Mouse (Mus musculus) limb, embryonic 14.5 days (tissue): ENCODE data around the gene Dlx1. TPM values are rescaled to one million over a fixed set of nuclear protein-coding genes. Genes with fewer than 3 reads are reported as not detected.

Experiments
- ATAC-seq: fragments of 200-750 bp; cut with Nextera tagmentation; 2 replicates; pipeline ENCODE4 v1.8.0; 2017; ENCODE audit warnings: low read depth, moderate number of reproducible peaks, moderate TSS enrichment; ENCODE audit not compliant: low FRiP score
- DNase-seq: peaks from one replicate; pipeline ENCODE4 v3.0.0-alpha.2; 2015; ENCODE audit warnings: low spot score
- H3K27ac ChIP-seq: fragments of 300-500 bp; sonication (generic); replicated peaks from 2 replicates; pipeline ENCODE4 v1.5.1; 2014; ENCODE audit warnings: low read depth, mild to moderate bottlenecking, low read length, moderate library complexity, mixed read lengths
- H3K27me3 ChIP-seq: fragments of 300-500 bp; sonication (generic); 2 replicates; pipeline ENCODE4 v1.6.1; 2014; ENCODE audit warnings: low read length, mixed read lengths; ENCODE audit not compliant: control insufficient read depth, insufficient read depth
- H3K36me3 ChIP-seq: fragments of 300-500 bp; sonication (generic); 2 replicates; pipeline ENCODE4 v1.6.1; 2014; ENCODE audit warnings: mild to moderate bottlenecking, low read length, moderate library complexity, mixed read lengths; ENCODE audit not compliant: control insufficient read depth, insufficient read depth
- H3K4me1 ChIP-seq: fragments of 300-500 bp; sonication (generic); 2 replicates; pipeline ENCODE4 v1.6.1; 2014; ENCODE audit warnings: antibody characterized with exemption, low read length, mixed read lengths; ENCODE audit not compliant: control insufficient read depth, insufficient read depth
- H3K4me2 ChIP-seq: fragments of 300-500 bp; sonication (generic); replicated peaks from 2 replicates; pipeline ENCODE4 v1.6.1; 2014; ENCODE audit warnings: low read depth, mild to moderate bottlenecking, low read length, moderate library complexity; ENCODE audit not compliant: severe bottlenecking
- H3K4me3 ChIP-seq: fragments of 300-500 bp; sonication (generic); replicated peaks from 2 replicates; pipeline ENCODE4 v1.5.1; 2014; ENCODE audit warnings: low read length
- H3K9ac ChIP-seq: fragments of 300-500 bp; sonication (generic); 2 replicates; pipeline ENCODE4 v1.6.1; 2014; ENCODE audit warnings: mild to moderate bottlenecking, low read depth, low read length, moderate library complexity; ENCODE audit not compliant: severe bottlenecking
- H3K9me3 ChIP-seq: fragments of 300-500 bp; sonication (generic); 2 replicates; pipeline ENCODE4 v1.6.1; 2016; ENCODE audit warnings: low read length; ENCODE audit not compliant: control insufficient read depth
- POLR2A ChIP-seq: fragments of 200-500 bp; IDR thresholded peaks from 2 replicates; pipeline ENCODE4 v1.8.0; 2012; ENCODE audit warnings: inconsistent platforms, mild to moderate bottlenecking, moderate library complexity, borderline replicate concordance; ENCODE audit not compliant: insufficient read depth, insufficient read length; ENCODE audit errors: extremely low read depth
- WGBS: fragments of 180-500 bp; shearing (Covaris S2); extraction: QIAGEN DNeasy Blood & Tissue Kit; methylation state at CpG from one replicate; pipeline ENCODE4 v1.1.7; 2014; 5-methylcytosine and 5-hydroxymethylcytosine counted together
- polyA plus RNA-seq, 2 experiments: library from polyadenylated mRNA; depleted of rRNA in 1 of 2; stranded (reverse) in 1 of 2; unstranded in 1 of 2; fragments of >200 nt; fragmentation: Nextera tagmentation in 1 of 2; extraction: Ambion mirVana in 1 of 2; gene quantifications; 2 replicates each; pipeline versions ENCODE4 v1.2.1 to v1.2.3; 2012 to 2014

Gene Dlx1
- polyA plus RNA-seq, 2 experiments: 4.1 to 4.3 TPM

DNA sequence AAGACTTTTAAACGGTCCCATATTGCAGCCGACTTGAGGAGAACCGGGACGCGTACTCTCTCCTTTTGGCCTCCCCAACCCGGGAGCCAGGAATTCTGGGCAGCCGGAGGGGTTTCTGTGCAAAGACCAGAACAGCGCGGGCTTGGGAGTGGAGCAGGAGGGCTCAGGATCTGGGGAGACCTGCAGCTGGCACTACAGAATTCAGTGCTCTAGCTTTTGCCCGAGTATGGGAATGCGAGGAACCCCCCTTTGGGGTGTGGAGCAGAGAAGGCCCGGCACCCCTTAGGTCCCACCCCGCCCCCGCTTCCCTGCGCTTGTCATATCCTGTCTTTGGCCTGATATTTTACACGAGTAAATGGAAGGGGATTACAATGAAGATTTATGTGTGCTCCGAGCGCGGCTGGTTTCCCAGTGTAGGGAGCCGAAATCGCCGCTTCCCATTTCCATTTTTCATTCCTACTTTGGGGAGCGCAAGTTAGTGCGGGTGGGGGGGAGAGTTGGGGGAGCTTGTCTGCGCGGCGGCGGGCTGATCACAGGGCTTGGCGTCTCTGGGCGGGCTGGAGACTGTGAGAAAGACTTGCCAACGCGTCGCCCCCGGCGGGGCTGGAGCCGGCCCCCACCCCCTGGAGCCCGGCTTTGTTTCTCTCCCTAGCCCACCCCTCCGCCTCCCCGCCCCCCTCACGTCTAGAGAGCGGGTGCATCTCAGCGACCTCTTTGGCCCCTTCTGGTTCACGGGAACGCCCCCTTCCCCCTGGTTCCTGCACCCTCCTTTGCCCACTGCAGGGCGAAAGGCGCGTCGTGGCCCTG is 12.9 kb downstream of the Dlx1 start:
- peak overlapping the region; percentile 21 for H3K4me3 ChIP-seq
- DNase-seq (no peak), ATAC-seq (no peak)
- TF ChIP-seq POLR2A: no peak
- H3K4me2 ChIP-seq: peak overlapping the region; percentile 35
- 0% methylated on average over 34 of the region's 48 CpGs for WGBS
- peaks cover 96% of the 10 kb centered on the region for H3K27me3 ChIP-seq
- no peaks in the 10 kb centered on the region for H3K36me3 ChIP-seq
- H3K9me3 ChIP-seq: no peaks in the 10 kb centered on the region
- H3K27ac ChIP-seq: no peak overlapping the region
- H3K4me1 ChIP-seq: peaks cover 24% of the 10 kb centered on the region
- H3K9ac ChIP-seq: no peak overlapping the region

DNA sequence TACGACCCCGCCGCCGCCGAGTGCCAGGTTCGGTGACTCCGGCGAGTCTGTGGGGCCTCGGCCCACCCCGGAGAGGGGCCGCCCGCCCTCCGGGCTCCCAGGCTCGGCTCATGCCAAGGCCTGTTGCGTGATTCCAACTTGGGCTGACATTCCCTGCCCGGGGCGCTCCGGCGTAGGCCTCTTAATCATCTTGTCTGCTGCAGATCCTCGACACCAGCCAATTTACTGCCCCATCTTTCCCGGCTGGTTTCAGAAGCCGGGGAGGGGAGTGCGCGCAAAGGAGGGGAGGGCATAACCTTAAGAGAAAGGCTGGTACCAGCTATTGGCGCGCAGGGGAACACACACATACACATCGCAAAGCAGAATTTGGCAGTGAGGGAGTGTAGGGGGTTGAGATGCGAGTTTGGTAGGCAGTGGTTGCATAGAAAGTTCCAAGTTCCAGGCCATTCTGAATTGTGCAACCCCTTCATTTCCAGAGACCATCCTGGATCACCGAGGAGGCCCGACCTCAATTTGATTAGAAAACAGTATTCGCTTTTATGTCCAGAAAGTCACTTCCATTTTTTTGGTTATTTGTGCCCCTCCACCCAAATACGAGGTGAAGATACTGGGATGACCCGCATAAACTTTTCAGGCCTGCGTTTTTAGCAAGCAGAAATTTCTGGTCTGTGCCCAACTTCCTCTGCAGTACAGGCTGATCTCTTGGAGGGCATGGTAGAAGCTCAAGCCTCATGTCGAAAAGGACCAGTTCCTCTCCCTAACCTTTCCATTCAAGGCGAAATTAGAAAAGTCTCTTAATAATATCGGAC is 13.7 kb downstream of the Dlx1 start:
- WGBS: 3% methylated on average over 37 of the region's 37 CpGs

DNA sequence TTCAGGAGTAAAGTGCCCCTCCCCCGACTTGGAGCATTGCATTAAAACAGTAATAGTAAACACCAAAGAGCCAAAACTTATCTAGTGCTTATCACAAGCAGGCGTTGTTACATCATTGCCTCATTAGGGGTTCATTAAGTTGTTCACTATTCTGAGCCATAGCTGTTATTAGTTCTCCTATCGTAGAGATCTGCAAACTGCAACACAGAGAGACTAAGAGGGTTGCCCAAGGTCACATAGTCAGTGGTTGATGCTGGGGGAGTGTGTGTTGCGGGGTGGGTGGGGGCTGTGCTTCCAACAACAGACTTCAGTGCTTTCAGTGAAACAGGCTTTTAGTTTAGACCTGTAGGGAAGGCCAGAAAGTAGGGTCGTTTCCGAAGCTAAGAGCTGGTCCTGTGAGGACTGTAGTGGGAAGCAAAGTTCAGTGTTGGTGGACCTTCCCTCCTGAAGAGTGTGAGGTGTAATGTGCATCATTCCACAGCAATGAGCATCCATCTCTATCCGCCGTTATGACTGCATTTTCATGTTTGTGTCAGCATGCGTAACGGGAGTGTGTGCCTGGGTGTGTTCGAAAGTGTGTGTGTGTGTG is 14.4 kb downstream of the Dlx1 start:
- no peak overlapping the region for H3K9ac ChIP-seq
- no peak overlapping the region for H3K4me2 ChIP-seq
- no peaks in the 10 kb centered on the region for H3K36me3 ChIP-seq
- H3K4me1 ChIP-seq: peaks cover 28% of the 10 kb centered on the region
- H3K4me3 ChIP-seq: peak overlapping the region; percentile 12; the same call in 1 of the 2 replicates
- peaks cover 96% of the 10 kb centered on the region for H3K27me3 ChIP-seq
- ATAC-seq (no peak), DNase-seq (no peak)
- H3K27ac ChIP-seq: no peak overlapping the region
- TF ChIP-seq POLR2A: no peak
- 7% methylated on average over 11 of the region's 11 CpGs for WGBS
- H3K9me3 ChIP-seq: no peaks in the 10 kb centered on the region

More for the DNA sequence above, 13.7 kb downstream of the Dlx1 start:
- H3K36me3 ChIP-seq: no peaks in the 10 kb centered on the region
- peaks cover 28% of the 10 kb centered on the region for H3K4me1 ChIP-seq
- TF ChIP-seq POLR2A: no peak
- no peak for DNase-seq
- ATAC-seq: no peak
- H3K4me2 ChIP-seq: peak overlapping the region; percentile 35
- H3K27me3 ChIP-seq: peaks cover 96% of the 10 kb centered on the region
- no peaks in the 10 kb centered on the region for H3K9me3 ChIP-seq
- peak overlapping the region; percentile 21 for H3K4me3 ChIP-seq
- H3K9ac ChIP-seq: no peak overlapping the region
- H3K27ac ChIP-seq: no peak overlapping the region

DNA sequence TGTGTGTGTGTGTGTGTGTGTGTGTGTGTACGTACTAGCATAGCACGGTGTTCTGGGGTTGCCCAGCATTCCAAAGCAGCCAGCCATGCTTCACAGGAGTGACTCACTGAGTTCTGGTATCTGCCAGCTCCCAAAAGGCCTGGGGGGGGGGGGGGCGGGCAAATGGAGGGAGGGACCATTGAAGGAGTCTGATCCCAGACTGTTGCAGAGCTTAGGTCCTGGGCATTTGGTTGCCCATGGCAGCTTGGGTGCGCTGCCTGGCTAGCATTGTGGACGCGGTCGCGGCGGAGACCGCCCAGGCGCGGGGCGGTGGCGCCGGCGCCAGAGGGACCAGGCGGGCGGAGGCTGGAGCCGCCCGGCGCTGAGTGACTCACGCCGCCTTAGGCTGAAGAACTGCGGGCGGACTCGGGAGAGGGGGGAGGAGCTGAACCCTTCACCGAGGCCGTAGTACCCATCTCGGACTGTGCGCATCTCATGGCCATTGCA is 14.9 kb downstream of the Dlx1 start:
- DNase-seq: no peak
- ATAC-seq: no peak
- H3K27me3 ChIP-seq: peaks cover 91% of the 10 kb centered on the region
- H3K9ac ChIP-seq: no peak overlapping the region
- H3K9me3 ChIP-seq: no peaks in the 10 kb centered on the region
- peak overlapping the region; percentile 5; the same call in 1 of the 2 replicates for H3K4me2 ChIP-seq
- WGBS: 0% methylated on average over 30 of the region's 30 CpGs
- no peak overlapping the region for H3K27ac ChIP-seq
- no peaks in the 10 kb centered on the region for H3K36me3 ChIP-seq
- no peak for TF ChIP-seq POLR2A
- peaks cover 28% of the 10 kb centered on the region for H3K4me1 ChIP-seq
- peak overlapping the region; percentile 12 for H3K4me3 ChIP-seq

DNA sequence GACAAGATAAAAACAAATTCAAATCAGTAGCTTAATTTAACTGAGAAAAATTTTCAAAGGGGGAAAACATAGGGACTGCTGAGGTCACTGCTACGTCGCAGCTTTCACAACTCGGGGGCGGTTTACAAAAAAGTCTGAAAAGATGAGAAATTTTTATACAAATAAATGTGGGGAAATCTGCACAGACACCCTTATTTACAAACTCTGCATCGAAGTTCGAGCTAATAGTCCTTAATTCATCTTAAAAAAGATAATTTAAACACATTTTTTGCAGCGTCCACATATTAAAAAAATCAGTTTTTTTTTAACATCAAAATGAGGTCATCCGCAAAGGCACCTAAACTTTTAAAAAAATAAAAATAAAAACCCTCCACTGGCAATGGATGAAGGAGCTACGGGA is 15.6 kb downstream of the Dlx1 start:
- no peak overlapping the region for H3K27ac ChIP-seq
- H3K4me3 ChIP-seq: no peak overlapping the region
- H3K36me3 ChIP-seq: no peaks in the 10 kb centered on the region
- no peaks in the 10 kb centered on the region for H3K9me3 ChIP-seq
- no peak overlapping the region for H3K9ac ChIP-seq
- ATAC-seq (no peak), DNase-seq (no peak)
- H3K4me1 ChIP-seq: peaks cover 28% of the 10 kb centered on the region
- no peak for TF ChIP-seq POLR2A
- peaks cover 89% of the 10 kb centered on the region for H3K27me3 ChIP-seq
- WGBS: 3% methylated on average over 9 of the region's 9 CpGs
- no peak overlapping the region for H3K4me2 ChIP-seq
